Mouse (Mus musculus) thymus, postnatal 4 days (tissue): ENCODE data around the gene Vamp2.

ENCODE experiments used
- DNase-seq: peaks from one replicate; pipeline ENCODE4 v3.0.0; 2021

Gene Vamp2

DNA sequence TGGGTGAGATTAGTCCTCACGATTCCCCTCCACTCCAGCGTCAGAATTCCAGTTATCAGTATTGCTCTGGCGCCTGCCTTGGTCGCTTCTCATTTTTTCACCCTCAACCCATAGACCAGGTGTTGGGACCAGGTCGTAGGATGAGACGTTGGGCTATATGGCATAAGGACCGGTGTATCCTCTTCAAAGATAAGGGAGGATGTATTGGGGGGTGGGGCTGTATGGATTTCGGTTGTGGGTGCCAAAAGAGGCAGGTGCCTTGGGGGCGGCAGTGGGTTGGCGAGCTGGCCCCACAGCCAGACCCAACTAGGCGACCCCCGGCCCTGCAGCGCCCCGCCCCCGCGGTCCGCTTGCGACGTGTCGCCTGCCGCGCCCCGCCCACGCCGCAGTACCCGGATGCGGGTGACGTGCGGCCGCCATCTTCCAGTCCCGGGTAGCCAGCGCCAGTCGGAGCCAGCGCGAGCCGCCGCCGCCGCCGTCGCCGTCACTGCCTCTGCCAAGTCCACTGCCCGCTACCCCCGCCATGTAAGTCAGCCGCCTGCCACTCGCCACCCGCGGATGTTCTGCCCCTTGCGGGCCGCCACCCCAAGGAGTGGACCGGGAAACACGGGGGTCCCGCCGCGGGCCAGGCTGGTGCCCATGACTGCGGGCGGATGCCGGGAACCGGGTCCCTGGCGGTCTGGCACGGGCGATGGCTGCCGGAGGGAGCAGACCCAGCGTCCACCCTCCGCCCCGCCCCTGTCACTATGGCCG is at the start of gene Vamp2:
Gene Vamp2, plus strand, starts transcription at position 388 of the 753 bp plus-strand sequence.
- peak; percentile 96 for DNase-seq

DNA sequence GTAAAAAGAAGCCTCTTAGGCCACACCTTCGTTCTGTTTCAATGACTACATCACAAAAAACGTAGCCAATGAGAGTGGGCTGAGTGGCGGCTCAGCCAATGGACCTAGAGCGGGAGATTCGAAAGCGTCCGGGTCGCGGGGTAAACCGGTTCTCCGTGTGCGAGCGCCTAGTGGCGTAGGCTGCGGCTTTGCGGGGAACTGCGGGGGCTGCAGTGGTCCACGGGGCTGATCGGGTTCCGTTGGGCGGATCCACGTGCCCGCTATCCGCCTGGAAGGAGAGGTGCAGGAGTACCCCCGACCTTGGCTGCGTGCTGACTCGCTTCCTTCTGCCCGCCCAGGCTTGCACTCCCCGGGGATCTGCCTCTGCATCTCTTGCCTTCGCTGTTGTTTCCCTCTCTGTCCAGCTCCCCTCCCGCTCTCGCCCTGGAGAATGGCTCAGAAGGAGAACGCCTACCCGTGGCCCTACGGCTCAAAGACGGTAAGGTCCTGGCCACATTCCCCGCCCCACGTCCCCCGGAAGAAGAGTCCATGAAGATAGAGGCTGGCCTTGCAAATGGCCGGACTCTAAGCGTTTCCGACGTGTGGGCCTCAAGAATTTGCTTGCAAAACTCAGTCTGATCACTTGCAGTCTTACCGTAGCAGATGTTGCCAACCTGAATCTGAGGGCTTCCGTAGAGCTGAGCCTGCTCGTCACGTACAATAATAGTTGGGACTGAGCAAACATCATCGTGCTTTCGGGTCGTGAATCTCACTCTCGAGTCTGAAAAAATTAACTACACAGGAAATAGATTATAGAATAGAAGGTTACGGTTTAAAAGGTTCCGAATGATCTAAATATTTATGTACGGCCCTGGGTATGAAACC is 42.5 kb upstream of the Vamp2 start, which contains the start of gene Aurkb:
Gene Aurkb, plus strand, starts transcription at position 117 of the 864 bp plus-strand sequence.
- DNase-seq: peak; percentile 89

GRCm38 (mm10) chr11:69046395-69046774 is 41.9 kb upstream of the Vamp2 start:
- no peak for DNase-seq

- DNase-seq: no peak
Observed at GRCm38 (mm10) chr11:69047592-69047991, 40.7 kb upstream of the Vamp2 start.

- no peak for DNase-seq
Observed at GRCm38 (mm10) chr11:69048151-69048550, 40.1 kb upstream of the Vamp2 start.

GRCm38 (mm10) chr11:69050748-69051147 is 37.5 kb upstream of the Vamp2 start:
- DNase-seq: no peak

DNA sequence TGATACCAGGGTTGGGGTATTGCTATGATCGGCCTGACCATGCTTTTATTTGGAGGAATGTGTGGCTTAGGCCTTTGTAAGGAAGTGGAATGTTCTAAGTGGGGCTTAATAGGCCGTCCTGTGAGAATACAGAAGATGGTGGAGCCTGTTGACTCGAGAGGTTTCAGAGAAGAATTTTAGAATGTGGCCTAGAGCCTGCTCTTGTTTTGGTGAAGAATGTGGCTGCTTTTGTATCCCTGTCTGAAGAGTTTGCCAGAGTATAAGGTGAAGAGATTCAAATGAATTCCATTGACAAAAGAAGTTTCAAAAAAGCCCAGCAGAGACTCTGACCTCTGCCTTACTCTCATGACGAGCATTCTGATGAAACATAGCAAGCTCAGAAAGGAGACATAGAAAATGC is 36.5 kb upstream of the Vamp2 start:
- no peak for DNase-seq

- no peak for DNase-seq
Observed at GRCm38 (mm10) chr11:69052824-69053421, 35.4 kb upstream of the Vamp2 start.

- DNase-seq: no peak
Observed at GRCm38 (mm10) chr11:69053848-69054247, 34.4 kb upstream of the Vamp2 start.

DNA sequence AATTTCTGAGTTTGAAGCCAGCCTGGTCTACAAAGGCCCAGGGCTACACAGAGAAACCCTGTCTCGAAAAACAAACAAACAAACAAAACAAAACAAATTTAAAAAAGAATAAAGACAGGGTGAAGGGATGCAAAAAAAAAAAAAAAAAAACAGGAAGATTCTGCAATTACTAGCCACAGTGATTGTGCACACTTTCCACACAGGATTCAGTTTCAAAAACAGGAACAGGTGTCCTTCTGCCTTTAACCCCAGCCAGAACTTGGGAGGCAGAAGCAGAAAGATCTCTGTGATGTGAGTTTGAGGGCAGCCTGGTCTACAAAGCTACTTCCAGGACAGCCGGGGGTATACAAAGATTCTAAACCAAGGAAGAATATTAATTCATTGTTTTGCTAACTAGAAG is 30.0 kb upstream of the Vamp2 start:
- no peak for DNase-seq

DNA sequence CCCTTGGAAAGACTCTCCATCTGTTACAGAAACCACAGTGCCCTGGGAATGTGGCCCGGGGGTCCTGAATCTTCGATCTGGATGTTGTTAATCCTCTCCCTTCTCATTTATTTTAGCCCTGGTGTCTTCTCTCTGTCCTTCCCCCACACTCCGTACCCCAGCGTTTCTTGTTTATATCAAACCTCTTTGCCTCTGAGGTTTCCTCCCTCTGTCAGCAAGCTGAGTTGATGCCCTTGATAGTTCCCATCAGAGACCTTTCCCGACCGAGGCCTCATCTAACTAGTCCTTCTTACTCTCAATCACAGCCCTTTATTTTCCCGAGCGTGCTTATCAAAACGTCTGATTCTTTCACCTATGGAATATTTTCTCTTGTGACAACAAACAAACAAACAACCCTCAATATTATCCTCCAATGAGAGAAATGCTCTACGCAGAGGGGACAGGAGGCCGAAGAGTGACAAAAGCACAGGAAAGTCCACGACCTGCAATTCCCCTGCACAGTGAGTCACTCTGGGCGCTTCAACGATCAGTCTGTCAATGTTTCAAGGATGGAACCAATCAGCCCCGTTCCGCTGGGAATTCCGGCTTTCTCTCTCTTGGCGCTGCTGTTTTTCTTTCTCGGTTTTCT is 29.4 kb upstream of the Vamp2 start:
- no peak for DNase-seq

DNA sequence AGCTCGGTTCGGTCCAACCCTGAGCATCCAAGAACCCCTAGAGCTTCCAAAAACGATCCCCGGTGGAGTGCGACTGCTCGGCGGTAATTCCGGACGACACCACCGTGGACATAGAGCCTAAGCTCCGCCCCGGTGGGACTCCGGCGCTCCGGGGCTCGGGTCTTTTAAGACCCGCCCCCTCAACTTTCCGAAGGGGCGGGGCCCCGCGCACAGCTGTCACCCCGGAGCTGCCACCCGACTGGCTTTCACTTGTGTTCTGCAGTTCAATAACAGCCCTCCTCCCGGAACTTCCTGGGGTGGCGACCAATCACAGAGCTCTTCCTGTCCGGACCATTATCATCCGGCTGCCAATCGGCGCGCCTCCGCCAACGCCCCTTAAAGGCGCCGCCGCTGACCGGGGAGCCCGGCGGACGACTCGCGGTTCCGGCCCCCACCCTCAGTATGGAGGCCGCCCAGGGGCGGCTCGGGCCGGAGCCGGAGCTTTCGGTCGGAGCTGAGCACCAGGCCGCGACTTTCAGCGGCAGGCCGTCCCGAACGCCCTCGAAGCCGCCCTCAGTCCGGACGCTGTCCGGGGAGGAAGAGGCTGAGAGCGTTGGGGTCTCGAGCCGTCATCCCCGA is 28.8 kb upstream of the Vamp2 start, which contains the start of gene Borcs6:
Gene Borcs6, plus strand, starts transcription at position 361 of the 618 bp plus-strand sequence.
- peak; percentile 94 for DNase-seq

- DNase-seq: peak; percentile 81
Observed at GRCm38 (mm10) chr11:69059975-69060411, 28.3 kb upstream of the Vamp2 start.

DNA sequence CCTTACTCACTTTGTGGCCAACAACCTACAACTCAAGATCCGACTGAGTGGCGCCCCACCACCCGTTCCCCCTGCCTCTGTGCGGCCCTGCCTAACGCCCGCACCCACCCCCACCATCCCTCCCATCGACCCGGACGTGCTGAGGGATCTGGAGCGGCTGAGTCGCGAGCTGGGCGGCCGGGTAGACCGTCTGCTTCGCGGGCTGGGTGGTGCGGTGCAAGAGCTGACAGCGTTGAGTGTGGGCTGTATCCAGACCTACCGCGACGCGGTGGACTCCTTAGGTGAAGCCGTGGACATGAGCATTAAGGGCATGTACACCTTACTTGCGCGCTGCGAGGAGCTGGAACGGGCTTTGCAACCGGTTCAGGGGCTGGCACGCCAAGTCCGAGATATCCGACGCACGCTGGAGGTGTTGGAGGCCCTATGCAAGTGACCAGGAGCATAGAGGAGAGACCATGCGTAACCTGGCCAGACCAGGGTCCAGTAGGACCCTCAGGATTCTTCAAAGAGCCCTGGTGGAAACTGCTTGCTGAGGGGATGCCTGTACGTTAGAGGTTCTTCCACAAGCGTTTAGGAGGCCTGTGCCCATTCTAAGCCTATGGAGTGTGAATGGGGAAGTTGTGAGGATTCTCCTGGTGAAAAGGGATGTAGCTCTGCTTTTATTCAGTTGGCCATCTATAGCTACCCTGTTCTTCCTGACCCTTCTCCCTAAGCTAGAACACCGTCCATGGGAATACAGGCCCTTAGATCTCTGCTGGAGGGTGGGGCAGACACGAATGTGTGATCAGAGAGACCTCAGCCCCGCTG is 27.6 kb upstream of the Vamp2 start:
- peak; percentile 61 for DNase-seq

GRCm38 (mm10) chr11:69061255-69061912 is 26.9 kb upstream of the Vamp2 start:
- no peak for DNase-seq

DNA sequence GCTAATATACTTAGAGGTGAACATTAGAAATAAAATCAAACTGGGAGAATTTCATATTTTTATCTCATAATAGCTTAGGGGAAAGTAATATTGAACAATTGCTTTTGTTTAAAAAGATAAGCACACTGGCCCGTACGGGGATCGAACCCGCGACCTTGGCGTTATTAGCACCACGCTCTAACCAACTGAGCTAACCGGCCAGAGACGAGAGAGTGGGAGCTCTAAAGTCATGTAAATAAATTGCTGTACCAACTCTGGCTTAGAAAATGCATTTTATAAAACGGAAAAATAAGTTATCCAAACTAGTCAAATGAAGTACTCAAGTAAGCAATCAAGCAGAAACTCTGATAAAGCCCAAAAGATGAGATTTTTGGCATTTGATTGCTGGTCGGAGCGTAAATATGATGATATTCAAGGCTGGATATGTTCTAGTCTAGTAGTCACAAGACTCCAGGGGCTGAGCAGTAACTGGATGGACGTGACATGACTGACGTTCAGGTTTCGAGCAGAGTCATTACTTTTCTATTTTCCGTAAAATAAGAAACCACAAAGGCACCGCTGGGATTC is 26.0 kb upstream of the Vamp2 start:
- peak; percentile 81 for DNase-seq

- peak; percentile 96 for DNase-seq
Observed at GRCm38 (mm10) chr11:69062761-69063224, 25.5 kb upstream of the Vamp2 start.

DNA sequence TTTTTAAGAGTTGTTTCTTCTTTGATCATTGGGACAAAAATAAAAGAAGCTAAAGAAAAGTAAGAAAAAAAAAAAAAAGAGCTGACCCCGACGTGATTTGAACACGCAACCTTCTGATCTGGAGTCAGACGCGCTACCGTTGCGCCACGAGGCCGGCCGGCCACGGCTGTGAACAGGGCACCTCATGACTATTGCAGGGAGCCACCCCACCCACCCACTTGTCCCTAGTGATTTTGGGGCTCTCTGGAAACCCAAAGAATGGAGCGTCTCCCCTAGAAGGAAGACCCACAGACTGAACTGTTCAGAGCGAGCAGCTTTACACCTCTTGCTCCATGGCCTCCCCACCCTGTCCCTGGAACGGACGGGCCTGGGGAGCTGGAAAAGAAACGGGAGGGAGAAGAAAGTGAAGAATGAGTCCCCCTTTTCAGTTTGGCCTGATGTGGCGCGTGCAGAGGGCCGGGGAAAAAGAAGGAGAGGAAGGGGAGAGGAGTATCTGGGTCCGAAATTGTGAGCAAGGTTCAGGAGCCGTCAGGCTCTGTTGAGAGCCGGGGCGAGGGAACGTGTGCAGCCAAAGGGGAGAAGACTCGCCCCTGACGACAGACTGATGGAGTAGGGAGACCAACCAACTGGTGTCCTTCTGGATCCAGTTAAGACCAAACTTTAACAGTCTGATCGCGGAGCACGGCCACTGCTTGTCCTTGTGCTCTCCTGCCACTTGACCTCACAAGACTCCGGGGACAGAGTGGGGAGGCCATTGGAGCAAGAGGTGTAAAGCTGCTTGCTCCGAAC is 24.7 kb upstream of the Vamp2 start:
- DNase-seq: peak; percentile 93
